Mouse (Mus musculus): ENCODE data around the gene Gm44805.

- TF ChIP-seq CTCF (IDR thresholded peaks at IDR 0.05) = no peak
- TF ChIP-seq EP300 (IDR thresholded peaks at IDR 0.05) = no peak
These were observed 521 bp downstream of the Gm44805 start for GRCm38 (mm10) chr7:19680702-19681101.
